Mouse (Mus musculus) bone marrow macrophage, adult 2 months (primary cell): ENCODE measurements around the gene Ccdc71.

Experiments used
- CTCF ChIP-seq: IDR thresholded peaks from 2 replicates; pipeline ENCODE4 v1.5.1; 2012; ENCODE audit warnings: low read depth, mild to moderate bottlenecking, low read length, moderate library complexity
- POLR2A ChIP-seq: IDR thresholded peaks from 2 replicates; pipeline ENCODE4 v1.6.1; 2012; ENCODE audit warnings: mild to moderate bottlenecking, low read depth, low read length, borderline replicate concordance

GRCm38 (mm10) chr9:108451519-108452160 lies 8.7 kb upstream of the Ccdc71 start:
- no peak for TF ChIP-seq CTCF
- no peak for TF ChIP-seq POLR2A
